Mouse (Mus musculus) liver, embryonic 13.5 days (tissue): ENCODE results near the gene Sh2d7. TPM values are rescaled to one million over a fixed set of nuclear protein-coding genes. Genes with fewer than 3 reads are reported as not detected.
"Not testable (repeated sequence)": the region's sequence is repeated elsewhere in the genome, so short reads cannot be mapped to it uniquely, and the experiment has no call there.

Source experiments
- ATAC-seq: fragments of 200-750 bp; cut with Nextera tagmentation; 2 replicates; pipeline ENCODE4 v1.8.0; 2017; ENCODE audit warnings: low read depth, mild to moderate bottlenecking, moderate number of reproducible peaks, moderate library complexity
- DNase-seq: peaks from one replicate; pipeline ENCODE4 v3.0.0; 2022
- H3K27ac ChIP-seq: fragments of 300-500 bp; sonication (generic); 2 replicates; pipeline ENCODE4 v1.5.1; 2015; ENCODE audit warnings: moderate library complexity, mild to moderate bottlenecking, inconsistent platforms
- H3K27me3 ChIP-seq: fragments of 300-500 bp; sonication (generic); 2 replicates; pipeline ENCODE4 v1.6.1; 2015; ENCODE audit warnings: mild to moderate bottlenecking, inconsistent platforms
- H3K36me3 ChIP-seq: fragments of 300-500 bp; sonication (generic); 2 replicates; pipeline ENCODE4 v1.6.1; 2015; ENCODE audit warnings: mild to moderate bottlenecking, inconsistent platforms
- H3K4me1 ChIP-seq: fragments of 300-500 bp; sonication (generic); replicated peaks from 2 replicates; pipeline ENCODE4 v1.6.1; 2015; ENCODE audit warnings: inconsistent platforms
- H3K4me2 ChIP-seq: fragments of 300-500 bp; sonication (generic); 2 replicates; pipeline ENCODE4 v1.6.1; 2015; ENCODE audit warnings: inconsistent platforms, mild to moderate bottlenecking, moderate library complexity
- H3K4me3 ChIP-seq: fragments of 300-500 bp; sonication (generic); replicated peaks from 2 replicates; pipeline ENCODE4 v1.5.1; 2015; ENCODE audit warnings: mild to moderate bottlenecking, inconsistent platforms
- H3K9ac ChIP-seq: fragments of 300-500 bp; sonication (generic); 2 replicates; pipeline ENCODE4 v1.6.1; 2015; ENCODE audit warnings: mild to moderate bottlenecking, inconsistent platforms
- H3K9me3 ChIP-seq: fragments of 300-500 bp; sonication (generic); replicated peaks from 2 replicates; pipeline ENCODE4 v1.6.1; 2016; ENCODE audit warnings: inconsistent platforms
- WGBS: fragments of 180-500 bp; shearing (Covaris S2); methylation state at CpG from one replicate; pipeline ENCODE4 v1.1.7; 2015; ENCODE audit not compliant: insufficient replicate concordance; 5-methylcytosine and 5-hydroxymethylcytosine counted together
- polyA plus RNA-seq: library from polyadenylated mRNA; unstranded; fragments of >200 nt; fragmentation: Nextera tagmentation; extraction: Ambion mirVana; gene quantifications from 2 replicates; pipeline ENCODE4 v1.2.1, GENCODE M21; 2015

Sh2d7 gene
- polyA plus RNA-seq, 1 experiment from 2014 or later = not detected

DNA sequence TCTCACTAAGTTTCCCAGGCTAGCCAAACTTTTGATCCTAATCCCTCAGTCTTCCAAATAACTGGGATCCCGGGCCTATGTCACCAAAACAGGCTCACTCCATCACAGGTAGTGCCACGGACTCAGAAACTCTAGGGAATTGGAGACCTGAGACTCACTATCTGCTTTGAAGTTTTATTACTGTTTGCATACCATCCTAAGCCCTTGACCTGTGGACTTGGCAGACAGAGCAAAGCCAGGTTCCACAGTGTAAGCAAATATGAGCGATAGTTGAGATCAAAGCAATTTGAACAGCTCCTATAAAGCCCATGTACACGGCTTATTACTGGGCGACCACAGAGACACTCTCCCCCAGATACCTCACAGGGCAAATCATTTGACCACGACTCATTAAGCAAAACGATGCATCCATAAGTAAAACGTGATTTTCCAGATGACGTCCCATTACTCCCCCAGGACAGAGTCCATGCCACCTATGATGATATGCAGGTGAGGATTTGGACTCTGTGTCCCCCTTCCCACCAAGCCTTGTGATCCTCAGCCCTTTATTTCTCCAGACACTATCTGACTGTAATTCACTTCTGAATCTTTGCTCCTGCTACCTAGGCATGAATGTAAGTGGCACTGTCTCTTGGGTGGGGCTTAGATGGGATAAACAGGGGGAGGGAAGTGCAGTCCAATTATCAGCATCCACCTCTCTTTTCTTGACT, 32.5 kb downstream of the Sh2d7 start:
- no peaks in the 10 kb centered on the region for H3K36me3 ChIP-seq
- peaks cover 31% of the 10 kb centered on the region for H3K4me1 ChIP-seq
- H3K27me3 ChIP-seq = no peaks in the 10 kb centered on the region
- no peak overlapping the region for H3K4me3 ChIP-seq
- 65% methylated on average over 9 of the region's 9 CpGs for WGBS
- H3K9ac ChIP-seq = no peak overlapping the region
- no peaks in the 10 kb centered on the region for H3K9me3 ChIP-seq
- DNase-seq = no peak
- ATAC-seq = peak; percentile 62
- H3K4me2 ChIP-seq = no peak overlapping the region
- no peak overlapping the region for H3K27ac ChIP-seq

DNA sequence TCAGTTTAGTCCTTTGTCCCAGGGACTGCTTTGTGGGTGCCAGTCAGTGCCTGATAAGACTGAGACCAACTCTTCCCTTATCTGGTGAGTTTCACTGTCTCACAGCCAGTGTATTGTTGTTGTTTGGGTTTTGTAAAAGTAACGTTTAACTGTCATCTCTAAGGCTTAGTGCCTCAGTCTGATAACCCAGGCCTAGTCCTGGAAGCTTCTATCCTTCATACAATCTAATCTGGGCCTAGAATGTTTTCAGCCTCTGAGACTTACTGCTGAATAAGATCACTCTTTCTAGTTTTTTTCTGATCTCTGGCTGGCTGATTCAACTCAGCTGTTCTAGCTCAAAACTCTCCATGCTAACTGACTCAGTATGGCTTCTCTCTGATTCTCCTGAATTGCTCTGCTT, 44.9 kb downstream of the Sh2d7 start:
- Histone ChIP-seq H3K4me1 (peaks cover 32% of the 10 kb centered on the region), H3K9me3 (no peaks in the 10 kb centered on the region), H3K27ac (peak overlapping the region; percentile 71), H3K9ac (no peak overlapping the region), H3K4me3 (no peak overlapping the region), H3K4me2 (no peak overlapping the region), H3K27me3 (no peaks in the 10 kb centered on the region), H3K36me3 (no peaks in the 10 kb centered on the region)
- DNase-seq (peak; percentile 17), ATAC-seq (peak; percentile 57)
- 0% methylated on average over 1 of the region's 1 CpGs for WGBS

DNA sequence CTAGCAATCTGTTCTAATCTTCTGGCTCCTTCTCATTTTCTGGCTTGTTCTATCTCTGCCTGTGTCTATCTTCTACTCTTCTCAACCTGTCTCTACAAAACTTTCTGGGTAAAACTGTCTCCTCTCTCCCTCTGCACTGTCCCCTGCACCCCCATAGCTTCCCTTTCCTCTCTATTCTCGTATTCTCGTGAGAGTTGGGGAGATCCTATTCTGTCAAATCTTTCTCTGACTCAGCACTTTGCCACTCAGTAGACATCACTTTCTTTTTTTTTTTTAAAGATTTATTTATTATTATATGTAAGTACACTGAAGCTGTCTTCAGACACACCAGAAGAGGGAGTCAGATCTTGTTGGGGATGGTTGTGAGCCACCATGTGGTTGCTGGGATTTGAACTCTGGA, 45.3 kb downstream of the Sh2d7 start:
- WGBS = 32% methylated on average over 2 of the region's 2 CpGs
- not testable (repeated sequence) for H3K27me3 ChIP-seq, H3K9me3 ChIP-seq, H3K36me3 ChIP-seq, ATAC-seq, H3K9ac ChIP-seq, H3K4me2 ChIP-seq, H3K4me3 ChIP-seq
- peak overlapping the region; percentile 71 for H3K27ac ChIP-seq
- DNase-seq = peak; percentile 6
- peaks cover 35% of the 10 kb centered on the region for H3K4me1 ChIP-seq

DNA sequence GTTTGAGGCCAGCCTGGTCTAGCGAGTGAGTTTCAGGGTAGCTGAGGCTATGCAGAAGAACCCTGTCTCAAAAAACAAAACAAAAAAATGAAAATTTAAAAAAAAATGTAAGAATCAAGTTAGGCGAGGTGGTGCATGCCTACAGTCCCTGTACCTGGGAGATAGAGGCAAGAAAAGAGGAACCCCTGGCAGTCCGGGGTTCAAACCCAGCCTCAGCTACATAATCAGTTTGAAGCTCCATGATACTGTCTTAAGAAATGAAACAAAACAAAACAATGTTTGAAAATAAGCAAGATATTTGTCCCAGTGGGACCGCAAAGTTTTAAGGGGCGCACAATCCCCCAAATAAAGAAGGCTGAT, 47.0 kb downstream of the Sh2d7 start:
- H3K4me2 ChIP-seq = peak overlapping the region; percentile 95
- peak overlapping the region; percentile 97 for H3K4me3 ChIP-seq
- H3K27me3 ChIP-seq = no peaks in the 10 kb centered on the region
- peak overlapping the region; percentile 62 for H3K9ac ChIP-seq
- no peaks in the 10 kb centered on the region for H3K9me3 ChIP-seq
- no peak for ATAC-seq
- peaks cover 37% of the 10 kb centered on the region for H3K4me1 ChIP-seq
- 24% methylated on average over 5 of the region's 5 CpGs for WGBS
- H3K27ac ChIP-seq = peak overlapping the region; percentile 22; the same call in 1 of the 2 replicates
- H3K36me3 ChIP-seq = peaks cover 11% of the 10 kb centered on the region
- DNase-seq = no peak

DNA sequence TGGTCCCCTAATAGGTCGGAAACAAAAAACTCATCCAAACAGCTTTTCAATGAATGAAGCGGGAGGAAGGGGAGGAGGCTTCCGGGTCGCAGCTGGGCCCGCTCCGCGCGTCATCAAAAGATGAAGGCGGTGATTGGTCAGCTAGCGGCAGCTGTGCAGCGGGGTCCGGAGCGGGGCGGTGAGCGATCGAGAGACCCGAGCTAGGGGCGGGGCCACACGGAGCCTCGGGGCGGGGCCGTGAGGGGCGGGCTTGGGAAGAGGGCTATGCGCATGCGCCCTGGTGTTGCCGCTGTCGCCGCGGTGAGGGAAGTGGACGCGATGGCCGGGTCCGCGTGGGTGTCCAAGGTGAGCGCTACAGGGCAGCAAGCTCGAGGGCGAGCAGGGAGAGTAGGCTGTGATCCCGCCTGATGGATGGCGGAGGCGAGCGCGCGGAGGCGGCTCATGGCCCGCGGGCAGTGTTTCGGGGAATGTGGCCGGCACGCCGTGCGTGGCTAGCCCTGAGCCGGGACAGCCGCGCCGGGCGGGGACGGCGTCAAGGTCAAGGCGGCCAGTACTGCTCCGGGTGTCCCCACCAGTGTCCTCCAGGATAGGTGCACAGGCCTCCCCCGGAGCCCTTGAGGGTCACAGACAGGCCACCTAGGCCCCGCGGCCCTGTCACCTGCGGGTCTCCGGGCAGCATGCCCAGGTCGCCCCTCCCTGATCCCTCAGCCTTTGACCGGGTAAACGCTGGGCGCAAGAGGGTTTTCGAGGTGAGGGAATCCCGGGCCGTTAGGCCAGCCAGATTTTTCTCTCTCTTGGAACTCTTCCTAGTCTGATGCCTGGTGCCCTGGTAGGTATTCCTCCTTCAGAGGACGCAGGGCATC, 47.6 kb downstream of the Sh2d7 start, which contains the start of gene Idh3a:
TSS of gene Idh3a (plus strand) at position 136 of the 863 bp plus-strand sequence.
- DNase-seq (peak; percentile 98), ATAC-seq (peak; percentile 93)
- under 1% methylated on average over 73 of the region's 73 CpGs for WGBS
- peaks cover 37% of the 10 kb centered on the region for H3K4me1 ChIP-seq
- H3K4me3 ChIP-seq = peak within 1 kb of the TSS; percentile 97
- H3K27ac ChIP-seq = peak within 1 kb of the TSS; percentile 58
- H3K9me3 ChIP-seq = no peaks in the 10 kb centered on the region
- H3K27me3 ChIP-seq = no peaks in the 10 kb centered on the region
- peak within 1 kb of the TSS; percentile 95 for H3K4me2 ChIP-seq
- peaks cover 15% of the 10 kb centered on the region for H3K36me3 ChIP-seq
- peak within 1 kb of the TSS; percentile 93 for H3K9ac ChIP-seq

DNA sequence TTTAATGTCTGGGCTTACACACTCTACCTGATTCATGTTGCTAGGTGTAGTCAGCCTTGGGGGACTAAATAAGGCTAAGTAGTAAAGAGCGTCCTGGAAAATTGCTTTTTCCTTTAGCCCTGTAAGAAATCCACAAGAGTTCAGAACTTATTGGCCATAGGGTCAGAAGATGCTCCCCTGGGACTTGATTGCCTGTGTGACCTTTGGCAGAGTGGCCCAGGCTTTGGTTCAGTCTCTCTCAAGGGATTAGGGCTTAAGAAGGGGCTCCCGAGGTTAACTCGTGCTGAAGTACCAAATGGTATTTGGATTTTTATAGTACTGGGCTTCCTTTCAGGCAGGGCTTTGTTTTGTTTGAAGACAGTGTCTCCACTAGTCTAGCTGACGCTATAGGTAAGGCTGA, 49.1 kb downstream of the Sh2d7 start:
- H3K9me3 ChIP-seq = no peaks in the 10 kb centered on the region
- peaks cover 37% of the 10 kb centered on the region for H3K4me1 ChIP-seq
- DNase-seq (no peak), ATAC-seq (no peak)
- H3K36me3 ChIP-seq = peaks cover 29% of the 10 kb centered on the region
- peak overlapping the region; percentile 97 for H3K4me3 ChIP-seq
- 68% methylated on average over 4 of the region's 4 CpGs for WGBS
- peak overlapping the region; percentile 95 for H3K4me2 ChIP-seq
- H3K27me3 ChIP-seq = no peaks in the 10 kb centered on the region
- H3K9ac ChIP-seq = peak overlapping the region; percentile 93
- H3K27ac ChIP-seq = no peak overlapping the region

DNA sequence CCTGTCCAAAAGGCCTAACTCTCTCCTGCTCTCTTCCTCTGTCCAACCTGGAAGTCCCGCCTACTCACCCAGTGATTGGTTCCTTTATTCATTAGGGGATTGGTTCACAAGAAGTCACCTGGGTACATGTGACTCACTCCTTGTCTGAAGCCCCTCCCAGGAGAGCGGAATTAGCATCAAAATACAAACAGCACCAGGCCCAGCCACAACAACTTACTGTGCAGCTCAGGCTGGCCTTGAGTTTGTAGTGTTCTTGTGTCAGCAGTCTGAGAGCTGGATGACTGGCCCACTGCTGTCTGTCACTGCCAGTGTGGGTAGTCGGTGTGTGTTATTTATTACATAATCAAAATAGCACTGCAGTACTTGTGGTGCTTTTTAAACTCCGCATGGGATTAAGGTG, 54.9 kb downstream of the Sh2d7 start:
- not testable (repeated sequence) for H3K27ac ChIP-seq, H3K27me3 ChIP-seq, H3K9me3 ChIP-seq, H3K4me2 ChIP-seq, ATAC-seq, H3K9ac ChIP-seq, H3K4me3 ChIP-seq, H3K4me1 ChIP-seq, DNase-seq
- WGBS = 80% methylated on average over 4 of the region's 4 CpGs
- peaks cover 85% of the 10 kb centered on the region for H3K36me3 ChIP-seq

Other genes starting within 250 kb of the Sh2d7 start
- 0.92 and 0.97 TPM in 2 replicates for gene Dmxl2, start 37.4 kb upstream of the Sh2d7 start, polyA plus RNA-seq
- 1.8 and 2.4 TPM in 2 replicates for gene Cib2, start 21.2 kb downstream of the Sh2d7 start, polyA plus RNA-seq
- gene Idh3a, start 47.4 kb downstream of the Sh2d7 start, polyA plus RNA-seq = 121 and 143 TPM in 2 replicates
- gene Acsbg1, start 122.9 kb downstream of the Sh2d7 start, polyA plus RNA-seq = 0.05 and 0.15 TPM in 2 replicates
- 21.1 and 23.4 TPM in 2 replicates for gene Dnaja4, start 159.9 kb downstream of the Sh2d7 start, polyA plus RNA-seq
- gene Wdr61, start 195.5 kb downstream of the Sh2d7 start, polyA plus RNA-seq = 118 and 128 TPM in 2 replicates
- gene Crabp1, start 225.8 kb downstream of the Sh2d7 start, polyA plus RNA-seq = 3.2 and 3.8 TPM in 2 replicates